ENCODE assay signal across 9 mouse cellular contexts in genomic region chr11:109426272-109426586, GRCm38 (mm10). TPM values are rescaled to one million over a fixed set of nuclear protein-coding genes. Genes with fewer than 3 reads are reported as not detected.
A peak's percentile ranks its signal among the peaks of the same experiment; 100 is the strongest.
DNase-seq lines count a peak whose midpoint lies in the region; ATAC-seq and TF ChIP-seq lines count a peak whose summit lies in the region.
"Had no signal": no experiment of that assay in that cellular context is flagged by ENCODE, and none has a peak within 500 bp of the region (broad histone marks: within the 10 kb centered on the region; RNA-seq: fewer than 3 reads in every experiment).

No protein-coding gene starts in this region.

- TF ChIP-seq CTCF in layer of hippocampus, adult 2 months (conservative IDR thresholded peaks at IDR 0.05), result no peak

- H3K9ac ChIP-seq in embryonic facial prominence, embryonic 12.5 days, result peak overlapping the region; percentile 61
- peak overlapping the region; percentile 61 for H3K9ac ChIP-seq in intestine, embryonic 15.5 days
- peak overlapping the region; percentile 70 for H3K9ac ChIP-seq in neural tube, embryonic 12.5 days

- no peaks in the 10 kb centered on the region for H3K9me3 ChIP-seq in embryonic facial prominence, embryonic 12.5 days
- H3K9me3 ChIP-seq in intestine, embryonic 15.5 days, result no peaks in the 10 kb centered on the region
- H3K9me3 ChIP-seq in neural tube, embryonic 12.5 days, result 0 out of 2 replicates have a peak, but pooled peaks cover 4% of the 10 kb centered on the region

- peak overlapping the region; percentile 93 for H3K27ac ChIP-seq in layer of hippocampus, adult 2 months
- peak overlapping the region; percentile 77 for H3K27ac ChIP-seq in embryonic facial prominence, embryonic 12.5 days
- peak overlapping the region; percentile 88 for H3K27ac ChIP-seq in intestine, embryonic 15.5 days
- peak overlapping the region; percentile 77; the same call in 1 of the 2 replicates for H3K27ac ChIP-seq in neural tube, embryonic 12.5 days

- peak overlapping the region; percentile 73 for H3K4me3 ChIP-seq in layer of hippocampus, adult 2 months
- H3K4me3 ChIP-seq in embryonic facial prominence, embryonic 12.5 days, result peak overlapping the region; percentile 48
- peak overlapping the region; percentile 62 for H3K4me3 ChIP-seq in intestine, embryonic 15.5 days (replicated peaks)
- H3K4me3 ChIP-seq in neural tube, embryonic 12.5 days, result peak overlapping the region; percentile 59

- DNase-seq in layer of hippocampus, adult 2 months (ENCODE audit: low spot score in 2 of 2), result no peak
- DNase-seq in layer of hippocampus, postnatal 14 days (ENCODE audit: low spot score in 2 of 2), result no peak
- DNase-seq in cerebellum, postnatal 4 days (ENCODE audit: low spot score in 2 of 2), result no peak
- DNase-seq in B cell, adult 2 months, result no peak
- DNase-seq in urinary bladder, adult 18-20 months (ENCODE audit: low spot score in 2 of 2), result no peak

- ATAC-seq in embryonic facial prominence, embryonic 12.5 days (ENCODE audit: insufficient number of reproducible peaks, insufficient read depth, low FRiP score, low TSS enrichment), result no peak
- ATAC-seq in intestine, embryonic 15.5 days, result no peak
- ATAC-seq in neural tube, embryonic 12.5 days (ENCODE audit: low FRiP score, low read depth), result no peak

- H3K27me3 ChIP-seq in embryonic facial prominence, embryonic 12.5 days, result no peaks in the 10 kb centered on the region
- no peaks in the 10 kb centered on the region for H3K27me3 ChIP-seq in intestine, embryonic 15.5 days (replicated peaks)
- H3K27me3 ChIP-seq in neural tube, embryonic 12.5 days (replicated peaks), result no peaks in the 10 kb centered on the region

- peak overlapping the region; percentile 61 for H3K4me2 ChIP-seq in embryonic facial prominence, embryonic 12.5 days (replicated peaks)
- peak overlapping the region; percentile 76 for H3K4me2 ChIP-seq in intestine, embryonic 15.5 days (replicated peaks)
- peak overlapping the region; percentile 58 for H3K4me2 ChIP-seq in neural tube, embryonic 12.5 days (replicated peaks)

- H3K4me1 ChIP-seq in embryonic facial prominence, embryonic 12.5 days, result peaks cover 12% of the 10 kb centered on the region
- peaks cover 5% of the 10 kb centered on the region; the same call in 1 of the 2 replicates for H3K4me1 ChIP-seq in intestine, embryonic 15.5 days (replicated peaks)
- H3K4me1 ChIP-seq in neural tube, embryonic 12.5 days, result peaks cover 10% of the 10 kb centered on the region; the same call in 1 of the 2 replicates

- WGBS in embryonic facial prominence, embryonic 12.5 days, result under 1% methylated on average over 11 of the region's 11 CpGs
- under 1% methylated on average over 11 of the region's 11 CpGs for WGBS in intestine, embryonic 15.5 days
- under 1% methylated on average over 11 of the region's 11 CpGs for WGBS in neural tube, embryonic 12.5 days

- peaks cover 28% of the 10 kb centered on the region for H3K36me3 ChIP-seq in embryonic facial prominence, embryonic 12.5 days
- peaks cover 14% of the 10 kb centered on the region; the same call in 1 of the 2 replicates for H3K36me3 ChIP-seq in intestine, embryonic 15.5 days
- peaks cover 23% of the 10 kb centered on the region for H3K36me3 ChIP-seq in neural tube, embryonic 12.5 days

RNA-seq across cellular contexts. Expression of gene Amz2, which starts 0.5 kb away (rescaled TPM):
- 10 to 100 TPM; 54.7 to 64.7 TPM for total RNA-seq in layer of hippocampus, adult 2 months (2021)
- total RNA-seq in layer of hippocampus, postnatal 14 days (2021), result 10 to 100 TPM; 70.6 to 75.2 TPM
- polyA plus RNA-seq in embryonic facial prominence, embryonic 12.5 days (2016; fragmentation: Nextera tagmentation; extraction: Ambion mirVana), result 44.4 and 48.5 TPM in 2 replicates
- polyA plus RNA-seq in intestine, embryonic 15.5 days (2015; fragmentation: Nextera tagmentation; extraction: Ambion mirVana), result 38.4 and 38.9 TPM in 2 replicates
- polyA plus RNA-seq in neural tube, embryonic 12.5 days (2016; fragmentation: Nextera tagmentation; extraction: Ambion mirVana), result 47.1 and 48.7 TPM in 2 replicates

RNA-seq across cellular contexts. Expression of gene 9930022D16Rik, which starts 12.5 kb away (rescaled TPM):
- total RNA-seq in layer of hippocampus, adult 2 months (2021), result not detected
- total RNA-seq in layer of hippocampus, postnatal 14 days (2021), result not detected
- not detected in 2 replicates for polyA plus RNA-seq in embryonic facial prominence, embryonic 12.5 days (2016; fragmentation: Nextera tagmentation; extraction: Ambion mirVana)
- not detected in 2 replicates for polyA plus RNA-seq in intestine, embryonic 15.5 days (2015; fragmentation: Nextera tagmentation; extraction: Ambion mirVana)
- not detected in 2 replicates for polyA plus RNA-seq in neural tube, embryonic 12.5 days (2016; fragmentation: Nextera tagmentation; extraction: Ambion mirVana)
- total RNA-seq: gastrocnemius, adult 18-20 months had no signal

RNA-seq across cellular contexts. Expression of gene Arsg, which starts 46.9 kb away (rescaled TPM):
- total RNA-seq in layer of hippocampus, adult 2 months (2021), result 10 to 100 TPM; 11.7 to 13.9 TPM
- 10 to 100 TPM; 10.4 to 11.2 TPM for total RNA-seq in layer of hippocampus, postnatal 14 days (2021)
- polyA plus RNA-seq in embryonic facial prominence, embryonic 12.5 days (2016; fragmentation: Nextera tagmentation; extraction: Ambion mirVana), result 2.4 and 2.7 TPM in 2 replicates
- polyA plus RNA-seq in intestine, embryonic 15.5 days (2015; fragmentation: Nextera tagmentation; extraction: Ambion mirVana), result 3.3 and 3.6 TPM in 2 replicates
- 2.5 and 2.7 TPM in 2 replicates for polyA plus RNA-seq in neural tube, embryonic 12.5 days (2016; fragmentation: Nextera tagmentation; extraction: Ambion mirVana)

RNA-seq across cellular contexts. Expression of gene Slc16a6, which starts 47.2 kb away (rescaled TPM):
- total RNA-seq in layer of hippocampus, adult 2 months (2021), result 1 to 10 TPM; 7.2 to 8.1 TPM
- 10 to 100 TPM in 1 of 2 experiments, 1 to 10 TPM in 1; 9.6 to 12.1 TPM for total RNA-seq in layer of hippocampus, postnatal 14 days (2021)
- 3.5 and 3.7 TPM in 2 replicates for polyA plus RNA-seq in embryonic facial prominence, embryonic 12.5 days (2016; fragmentation: Nextera tagmentation; extraction: Ambion mirVana)
- polyA plus RNA-seq in intestine, embryonic 15.5 days (2015; fragmentation: Nextera tagmentation; extraction: Ambion mirVana), result 15.4 and 16.6 TPM in 2 replicates
- 3.9 and 4.0 TPM in 2 replicates for polyA plus RNA-seq in neural tube, embryonic 12.5 days (2016; fragmentation: Nextera tagmentation; extraction: Ambion mirVana)
